Mouse (Mus musculus): ENCODE results near the gene Mlc1.

Gene Mlc1

DNA sequence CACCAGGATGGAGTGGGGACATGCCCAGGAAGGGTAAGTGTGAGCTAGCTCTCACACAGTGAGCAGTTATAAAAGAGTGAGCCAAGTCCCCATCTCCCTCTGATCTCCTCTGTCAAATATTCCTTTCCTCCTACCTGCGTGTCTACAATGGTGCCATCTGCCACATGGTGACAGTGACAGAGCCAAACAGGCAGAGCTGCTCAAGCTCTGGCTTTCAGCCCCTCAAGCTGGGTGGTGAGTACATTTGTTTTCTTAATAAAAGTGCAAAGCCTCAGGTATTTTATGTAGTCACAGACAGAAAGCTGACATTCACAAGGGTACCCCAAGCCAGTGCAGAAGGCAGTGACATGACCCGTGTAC, 41.5 kb downstream of the Mlc1 start:
- DNase-seq (ENCODE audit: inconsistent age in 2 of 2, low spot score in 1 of 2) = no peak

DNA sequence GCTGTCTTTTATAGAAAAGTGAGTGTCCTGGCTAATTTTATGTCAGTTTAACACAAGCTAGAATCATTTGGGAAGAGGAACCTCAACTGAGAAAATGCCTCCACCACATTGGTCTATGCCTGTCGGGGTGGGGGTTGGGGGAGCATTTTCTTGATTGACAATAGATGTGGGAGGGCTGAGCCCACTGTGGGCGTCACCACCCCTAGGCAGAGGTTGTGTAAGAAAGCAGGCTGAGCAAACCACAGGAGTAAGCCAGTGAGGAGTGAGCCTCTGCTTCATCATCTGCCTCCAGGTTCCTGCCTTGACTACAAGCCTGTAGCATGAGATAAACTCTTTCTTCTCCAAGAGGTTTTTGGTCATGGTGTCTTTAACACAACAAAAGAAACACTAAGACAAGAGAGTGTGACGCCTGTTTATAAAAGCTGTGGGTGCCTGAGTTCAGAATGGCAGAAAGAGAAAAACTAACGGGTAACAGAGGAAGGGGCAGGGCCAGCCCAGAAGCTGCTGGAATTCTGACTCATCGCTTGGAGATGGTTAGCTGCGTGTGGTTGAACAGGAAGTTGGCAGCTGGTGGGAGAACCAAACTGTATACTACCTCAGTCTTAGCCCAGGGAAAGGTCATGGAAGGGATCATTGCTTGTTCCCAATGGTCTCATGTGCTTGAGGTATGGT, 42.1 kb downstream of the Mlc1 start:
- no peak for DNase-seq (ENCODE audit: inconsistent age in 2 of 2, low spot score in 1 of 2)

DNA sequence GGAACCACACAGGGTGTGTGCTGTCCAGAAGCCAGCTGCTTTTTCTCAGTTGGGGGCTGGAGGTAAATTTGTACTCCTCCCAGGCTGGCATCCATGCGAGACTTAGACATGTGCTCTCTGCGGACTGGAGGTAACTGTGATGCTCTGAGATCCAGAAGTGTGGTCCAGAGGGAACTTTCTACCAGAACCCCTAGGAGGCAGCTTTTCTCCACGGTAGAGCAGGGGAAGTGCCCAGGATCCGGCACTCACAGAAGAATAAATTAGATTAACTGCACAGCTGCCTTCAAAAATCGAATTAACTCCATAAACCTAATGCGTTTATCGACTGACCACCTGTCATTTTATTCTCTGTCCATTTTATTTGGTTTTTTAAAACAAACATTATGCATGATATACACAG, 44.7 kb downstream of the Mlc1 start:
- peak in 1 of 2 experiments; percentile 58 for DNase-seq (ENCODE audit: inconsistent age in 2 of 2, low spot score in 1 of 2)

DNA sequence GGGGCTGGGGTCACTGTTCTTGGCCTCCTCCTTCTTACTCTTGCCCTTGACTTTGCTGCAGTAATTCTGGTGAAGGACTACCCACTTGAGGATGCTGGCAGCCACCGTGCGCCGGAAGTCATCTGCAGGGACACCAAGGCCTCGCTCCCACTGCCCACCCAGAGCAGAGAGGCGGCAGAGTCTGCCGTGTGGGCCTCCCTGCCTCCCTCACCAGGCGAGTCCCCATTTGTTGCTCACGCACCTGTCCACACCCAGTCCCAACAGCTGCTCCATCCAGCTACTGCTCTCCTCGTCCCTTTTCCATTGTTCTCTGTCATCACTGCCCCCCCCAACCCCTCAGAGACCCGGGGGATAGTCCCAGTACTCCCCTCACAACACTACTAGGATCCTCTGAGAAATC, 46.1 kb downstream of the Mlc1 start:
- DNase-seq (ENCODE audit: inconsistent age in 2 of 2, low spot score in 1 of 2) = no peak

DNA sequence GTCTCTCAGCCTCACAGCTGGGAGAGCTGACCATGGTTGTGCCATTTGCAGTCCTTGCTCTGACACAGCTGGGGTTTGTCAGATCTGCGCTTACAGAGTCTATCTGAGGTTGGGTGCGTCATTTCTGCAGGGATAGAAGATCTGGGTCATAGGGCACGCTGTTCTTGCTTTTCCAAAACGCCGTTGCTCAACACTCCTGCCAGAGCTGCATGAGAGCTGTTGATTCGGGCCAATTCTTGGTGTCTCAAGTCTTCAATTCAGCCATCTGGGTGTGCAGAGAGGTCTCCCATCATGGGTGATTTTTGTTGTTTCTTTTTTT, 56.9 kb downstream of the Mlc1 start:
- peak; percentile 65 to 83 for DNase-seq (ENCODE audit: inconsistent age in 2 of 2, low spot score in 1 of 2)

DNA sequence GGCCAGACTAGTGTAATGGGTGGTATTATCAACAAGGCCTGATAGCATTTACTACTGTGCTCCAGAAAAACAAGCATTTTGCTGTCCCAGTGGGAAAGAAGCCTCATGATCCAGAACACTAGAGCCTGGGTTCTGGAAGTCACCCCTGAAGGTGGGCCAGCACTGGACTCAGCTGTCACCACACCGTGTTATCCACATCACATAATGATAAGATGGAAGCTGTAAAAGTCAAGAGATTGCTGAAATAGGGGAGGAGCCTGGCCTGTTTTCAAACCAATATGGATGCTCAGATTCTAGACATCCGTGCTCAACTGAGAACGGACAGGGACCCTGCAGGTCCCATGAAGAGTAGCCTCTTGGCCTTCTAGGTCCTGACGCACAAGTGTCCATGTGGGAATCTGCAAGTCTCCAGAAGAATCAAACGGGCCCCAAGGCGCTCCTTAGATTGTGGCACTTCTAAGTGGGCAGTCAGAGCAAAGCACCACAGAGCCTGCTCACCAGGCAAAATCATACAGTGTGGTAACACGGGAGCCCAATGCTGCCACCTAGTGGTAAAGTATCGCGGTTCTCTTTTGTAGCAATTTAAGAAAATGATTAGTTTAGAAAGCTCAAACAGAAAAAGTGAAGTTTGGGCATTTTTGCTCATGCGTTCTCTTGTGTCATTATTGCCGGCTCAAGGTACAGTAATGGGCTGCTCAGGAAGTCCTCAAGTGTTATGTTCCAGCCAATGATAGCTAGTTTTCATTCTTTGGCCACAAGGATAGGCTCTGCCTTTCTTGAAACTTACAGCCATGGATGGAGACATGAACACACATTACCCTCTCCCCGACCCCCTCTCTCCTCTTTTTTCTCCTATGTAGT, 57.4 kb downstream of the Mlc1 start:
- DNase-seq (ENCODE audit: inconsistent age in 2 of 2, low spot score in 1 of 2) = peak; percentile 80 to 96

DNA sequence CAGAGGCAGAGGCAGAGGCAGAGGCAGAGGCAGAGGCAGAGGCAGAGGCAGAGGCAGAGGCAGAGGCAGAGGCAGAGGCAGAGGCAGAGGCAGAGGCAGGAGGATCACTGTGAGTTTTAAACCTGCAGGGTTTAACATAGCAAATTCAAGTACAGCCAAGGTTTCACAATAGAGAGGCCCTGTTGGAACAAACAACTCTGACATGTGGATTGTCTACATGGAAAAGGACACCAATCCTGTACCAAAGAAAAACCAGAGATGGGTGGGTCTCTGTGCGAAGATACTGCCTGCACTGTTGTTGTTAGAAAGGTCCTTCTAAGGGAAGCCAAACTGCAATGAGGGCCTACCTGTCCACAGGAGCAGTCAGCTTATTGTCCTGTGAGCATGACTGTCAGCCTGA, 58.7 kb downstream of the Mlc1 start:
- DNase-seq (ENCODE audit: inconsistent age in 2 of 2, low spot score in 1 of 2) = peak in 1 of 2 experiments; percentile 56

DNA sequence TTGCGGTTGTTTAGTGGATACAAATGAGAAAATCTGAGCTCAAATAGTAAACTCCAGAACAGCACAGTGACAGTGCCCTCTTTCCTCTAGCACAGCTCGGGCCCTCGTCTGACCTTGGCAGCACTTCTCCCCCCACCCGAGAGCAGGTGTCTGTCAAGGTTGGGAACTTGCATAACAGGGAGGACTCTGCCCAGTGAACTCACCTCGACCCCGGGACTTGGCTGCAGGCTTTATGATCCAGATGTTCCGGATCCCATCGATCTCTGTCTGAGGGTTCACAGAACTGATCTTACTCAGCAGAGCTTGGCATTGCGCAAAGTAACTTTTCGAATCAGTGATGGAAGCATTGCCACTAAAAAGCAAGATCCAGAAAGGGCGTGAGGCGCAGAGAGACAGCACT, 59.5 kb downstream of the Mlc1 start:
- DNase-seq (ENCODE audit: inconsistent age in 2 of 2, low spot score in 1 of 2) = peak; percentile 95 to 97

DNA sequence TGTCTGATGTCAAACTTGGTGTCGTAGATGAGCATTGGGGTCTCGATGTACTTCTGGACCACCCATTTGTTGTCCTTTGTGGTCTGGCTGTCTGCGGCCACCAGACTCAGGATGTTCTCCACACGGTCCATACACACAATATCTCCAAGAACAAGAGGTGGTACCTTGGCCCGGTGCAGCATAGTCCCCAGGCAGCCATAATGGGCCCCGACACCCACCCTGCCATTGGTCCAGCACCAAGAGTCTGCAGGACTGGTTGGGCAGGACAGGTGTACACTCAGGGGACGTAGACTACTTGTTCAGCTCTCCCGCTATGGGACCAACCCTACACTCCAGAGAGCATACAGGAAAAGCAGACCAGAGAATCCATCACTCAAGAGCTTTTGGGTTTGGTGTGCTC, 61.7 kb downstream of the Mlc1 start:
- peak in 1 of 2 experiments; percentile 30 for DNase-seq (ENCODE audit: inconsistent age in 2 of 2, low spot score in 1 of 2)

DNA sequence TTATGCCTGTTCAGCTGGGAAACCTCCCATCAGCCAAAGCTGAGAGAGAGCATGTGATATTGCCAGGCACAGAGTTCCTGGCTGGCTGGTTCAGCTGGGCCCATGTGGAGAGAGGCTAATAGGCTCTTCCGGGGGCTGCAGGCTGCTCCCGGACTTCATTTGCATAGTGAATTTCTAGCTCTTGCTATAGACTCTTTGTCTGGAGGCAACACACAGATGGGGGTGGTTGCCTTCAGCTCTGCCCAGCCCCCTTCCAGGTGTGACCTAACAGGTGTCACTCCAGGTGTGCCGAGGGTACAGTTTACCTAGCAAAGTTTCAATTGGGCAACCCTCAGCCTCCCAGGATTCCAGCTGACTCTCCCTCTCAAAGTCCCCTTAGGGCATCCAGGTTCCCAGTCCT, 62.4 kb downstream of the Mlc1 start:
- DNase-seq (ENCODE audit: inconsistent age in 2 of 2, low spot score in 1 of 2) = no peak

DNA sequence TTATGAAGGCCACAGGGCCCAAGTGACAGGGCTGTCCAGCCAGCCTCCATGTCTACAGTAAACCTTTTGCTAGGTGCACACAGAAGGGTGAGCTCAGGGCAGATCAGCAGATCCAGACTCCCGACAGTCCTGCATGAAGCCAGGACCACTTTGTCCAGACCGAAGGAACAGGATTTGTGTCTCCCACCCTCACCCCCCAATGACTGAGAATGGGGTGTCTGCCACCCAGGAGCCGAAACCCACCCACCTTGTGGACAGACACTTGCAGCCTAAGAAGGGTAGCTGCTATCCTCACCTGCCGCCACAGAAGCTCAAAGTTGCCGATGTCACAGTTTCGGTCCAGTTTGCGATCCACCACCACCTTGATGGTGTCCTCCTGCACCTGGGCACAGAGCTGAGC, 63.8 kb downstream of the Mlc1 start:
- DNase-seq (ENCODE audit: inconsistent age in 2 of 2, low spot score in 1 of 2) = no peak

DNA sequence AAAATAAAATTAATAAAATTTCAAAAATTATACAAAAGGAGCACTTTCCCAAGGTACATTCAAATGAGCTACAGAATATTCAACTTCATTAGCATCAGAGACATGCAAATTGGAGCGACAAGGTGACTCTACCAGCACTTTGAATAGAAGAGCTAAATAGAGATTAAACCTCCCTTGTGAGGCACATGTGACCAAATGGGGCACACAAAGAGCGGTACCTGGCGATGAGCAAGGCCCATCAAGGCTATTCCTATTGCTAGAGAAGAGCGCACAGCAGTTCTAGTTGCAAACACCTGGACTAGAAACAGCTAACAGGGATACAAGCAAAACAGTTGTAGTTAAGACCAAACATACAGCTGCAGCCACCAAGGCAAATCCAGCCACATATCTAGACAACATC, 72.5 kb downstream of the Mlc1 start:
- no peak for DNase-seq (ENCODE audit: inconsistent age in 2 of 2, low spot score in 1 of 2)

All from adrenal gland, adult (tissue).